Mouse (Mus musculus): ENCODE measurements around the gene Trim8. TPM values are rescaled to one million over a fixed set of nuclear protein-coding genes. Genes with fewer than 3 reads are reported as not detected.
A peak's percentile ranks its signal among the peaks of the same experiment; 100 is the strongest.

Trim8 gene
- polyA plus RNA-seq, 1 experiment from 2014 or later: 27.8 TPM

GRCm38 (mm10) chr19:46507806-46508205 lies 6.3 kb downstream of the Trim8 start:
- no peak overlapping the region for H3K9ac ChIP-seq
- H3K36me3 ChIP-seq: peaks cover 33% of the 10 kb centered on the region
- H3K4me2 ChIP-seq: peak overlapping the region; percentile 5; the same call in 1 of the 2 replicates
- no peaks in the 10 kb centered on the region for H3K9me3 ChIP-seq
- H3K4me3 ChIP-seq: no peak overlapping the region
- peak overlapping the region; percentile 34 for H3K27ac ChIP-seq
- WGBS: 42% methylated on average over 1 of the region's 1 CpGs
- no peaks in the 10 kb centered on the region for H3K27me3 ChIP-seq
- ATAC-seq (ENCODE audit: borderline replicate concordance, extremely low read depth, low FRiP score, low TSS enrichment): no peak
- H3K4me1 ChIP-seq: peaks cover 79% of the 10 kb centered on the region

DNA sequence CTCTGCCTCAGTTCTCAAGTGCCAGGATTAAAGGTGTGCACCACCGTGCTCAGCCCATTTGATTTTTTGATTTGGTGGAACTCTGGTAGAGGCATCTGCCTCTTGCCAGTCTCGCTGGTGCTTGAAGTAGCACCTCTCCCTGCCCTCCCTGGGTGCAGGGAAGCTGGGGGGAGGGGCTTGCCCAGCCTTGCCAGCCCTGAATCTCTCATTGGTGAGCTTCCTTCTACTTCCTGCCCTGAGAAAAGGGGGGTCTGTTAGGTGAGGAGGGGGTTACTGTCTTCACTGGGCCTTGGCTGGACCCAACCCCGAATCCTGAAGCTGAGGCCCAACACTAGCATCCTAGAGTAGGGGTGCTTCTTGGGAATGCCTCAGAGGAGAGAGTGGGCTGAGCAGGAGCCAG lies 7.2 kb downstream of the Trim8 start:
- Histone ChIP-seq H3K9ac (no peak overlapping the region), H3K4me3 (no peak overlapping the region), H3K27ac (peak overlapping the region; percentile 34), H3K4me2 (no peak overlapping the region; the same call in 1 of the 2 replicates), H3K9me3 (no peaks in the 10 kb centered on the region), H3K36me3 (peaks cover 43% of the 10 kb centered on the region), H3K27me3 (no peaks in the 10 kb centered on the region), H3K4me1 (peaks cover 79% of the 10 kb centered on the region)
- ATAC-seq (ENCODE audit: borderline replicate concordance, extremely low read depth, low FRiP score, low TSS enrichment): no peak
- 42% methylated on average over 3 of the region's 3 CpGs for WGBS

DNA sequence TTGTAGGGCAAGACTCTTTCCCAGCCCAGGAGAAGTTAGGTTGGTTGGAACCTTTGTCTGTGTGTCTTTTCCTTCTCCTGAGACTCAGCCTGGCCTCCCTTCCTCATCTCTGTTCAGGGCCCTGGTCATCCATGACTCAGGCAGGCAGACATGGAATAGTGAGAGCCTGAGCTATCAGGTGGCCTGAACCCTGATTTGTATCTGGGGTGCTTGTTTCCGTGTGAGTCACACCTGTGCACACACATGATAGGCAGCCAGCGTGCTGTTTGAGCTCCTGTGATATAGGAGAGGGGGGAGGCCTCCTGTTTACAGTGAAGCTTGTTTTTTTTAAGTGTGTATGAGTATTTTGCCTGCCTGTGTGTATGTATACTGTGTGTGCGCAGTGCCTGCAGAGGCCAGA lies 7.7 kb downstream of the Trim8 start:
- Histone ChIP-seq H3K4me3 (no peak overlapping the region), H3K27me3 (no peaks in the 10 kb centered on the region), H3K4me1 (peaks cover 79% of the 10 kb centered on the region), H3K27ac (peak overlapping the region; percentile 62; the same call in 1 of the 2 replicates), H3K4me2 (no peak overlapping the region; the same call in 1 of the 2 replicates), H3K36me3 (peaks cover 47% of the 10 kb centered on the region), H3K9me3 (no peaks in the 10 kb centered on the region), H3K9ac (no peak overlapping the region)
- no peak for ATAC-seq (ENCODE audit: borderline replicate concordance, extremely low read depth, low FRiP score, low TSS enrichment)
- 56% methylated on average over 3 of the region's 3 CpGs for WGBS

GRCm38 (mm10) chr19:46509736-46510135 lies 8.2 kb downstream of the Trim8 start:
- H3K36me3 ChIP-seq: peaks cover 52% of the 10 kb centered on the region
- H3K27me3 ChIP-seq: no peaks in the 10 kb centered on the region
- H3K9me3 ChIP-seq: no peaks in the 10 kb centered on the region
- peaks cover 74% of the 10 kb centered on the region for H3K4me1 ChIP-seq
- H3K4me3 ChIP-seq: no peak overlapping the region
- H3K27ac ChIP-seq: peak overlapping the region; percentile 62
- ATAC-seq (ENCODE audit: borderline replicate concordance, extremely low read depth, low FRiP score, low TSS enrichment): no peak
- H3K9ac ChIP-seq: no peak overlapping the region
- WGBS: 79% methylated on average over 4 of the region's 4 CpGs
- H3K4me2 ChIP-seq: no peak overlapping the region

GRCm38 (mm10) chr19:46510401-46510800 lies 8.9 kb downstream of the Trim8 start:
- WGBS: 34% methylated on average over 5 of the region's 5 CpGs
- no peak overlapping the region for H3K4me2 ChIP-seq
- peaks cover 59% of the 10 kb centered on the region for H3K36me3 ChIP-seq
- peak overlapping the region; percentile 62 for H3K27ac ChIP-seq
- no peaks in the 10 kb centered on the region for H3K9me3 ChIP-seq
- H3K4me1 ChIP-seq: peaks cover 72% of the 10 kb centered on the region
- no peak overlapping the region for H3K4me3 ChIP-seq
- H3K27me3 ChIP-seq: no peaks in the 10 kb centered on the region
- no peak for ATAC-seq (ENCODE audit: borderline replicate concordance, extremely low read depth, low FRiP score, low TSS enrichment)
- no peak overlapping the region for H3K9ac ChIP-seq

- Histone ChIP-seq H3K4me1 (peaks cover 67% of the 10 kb centered on the region), H3K27me3 (no peaks in the 10 kb centered on the region), H3K9ac (no peak overlapping the region), H3K36me3 (peaks cover 63% of the 10 kb centered on the region), H3K27ac (peak overlapping the region; percentile 62), H3K4me3 (no peak overlapping the region), H3K9me3 (no peaks in the 10 kb centered on the region), H3K4me2 (no peak overlapping the region)
- ATAC-seq (ENCODE audit: borderline replicate concordance, extremely low read depth, low FRiP score, low TSS enrichment): no peak
- WGBS: 51% methylated on average over 3 of the region's 3 CpGs
These were observed 9.3 kb downstream of the Trim8 start for GRCm38 (mm10) chr19:46510824-46511223.

- Histone ChIP-seq H3K9me3 (no peaks in the 10 kb centered on the region), H3K4me1 (peaks cover 63% of the 10 kb centered on the region), H3K4me2 (no peak overlapping the region), H3K36me3 (peaks cover 65% of the 10 kb centered on the region), H3K27me3 (no peaks in the 10 kb centered on the region), H3K9ac (no peak overlapping the region), H3K27ac (peak overlapping the region; percentile 62), H3K4me3 (no peak overlapping the region)
- WGBS: 65% methylated on average over 10 of the region's 10 CpGs
- no peak for ATAC-seq (ENCODE audit: borderline replicate concordance, extremely low read depth, low FRiP score, low TSS enrichment)
These were observed 9.8 kb downstream of the Trim8 start for GRCm38 (mm10) chr19:46511263-46511662.

GRCm38 (mm10) chr19:46514387-46514786 lies 12.9 kb downstream of the Trim8 start:
- Histone ChIP-seq H3K36me3 (peaks cover 54% of the 10 kb centered on the region), H3K27me3 (no peaks in the 10 kb centered on the region), H3K9ac (no peak overlapping the region), H3K9me3 (no peaks in the 10 kb centered on the region), H3K4me3 (no peak overlapping the region), H3K4me1 (peaks cover 63% of the 10 kb centered on the region), H3K27ac (no peak overlapping the region), H3K4me2 (no peak overlapping the region)
- 76% methylated on average over 12 of the region's 12 CpGs for WGBS
- ATAC-seq (ENCODE audit: borderline replicate concordance, extremely low read depth, low FRiP score, low TSS enrichment): no peak

DNA sequence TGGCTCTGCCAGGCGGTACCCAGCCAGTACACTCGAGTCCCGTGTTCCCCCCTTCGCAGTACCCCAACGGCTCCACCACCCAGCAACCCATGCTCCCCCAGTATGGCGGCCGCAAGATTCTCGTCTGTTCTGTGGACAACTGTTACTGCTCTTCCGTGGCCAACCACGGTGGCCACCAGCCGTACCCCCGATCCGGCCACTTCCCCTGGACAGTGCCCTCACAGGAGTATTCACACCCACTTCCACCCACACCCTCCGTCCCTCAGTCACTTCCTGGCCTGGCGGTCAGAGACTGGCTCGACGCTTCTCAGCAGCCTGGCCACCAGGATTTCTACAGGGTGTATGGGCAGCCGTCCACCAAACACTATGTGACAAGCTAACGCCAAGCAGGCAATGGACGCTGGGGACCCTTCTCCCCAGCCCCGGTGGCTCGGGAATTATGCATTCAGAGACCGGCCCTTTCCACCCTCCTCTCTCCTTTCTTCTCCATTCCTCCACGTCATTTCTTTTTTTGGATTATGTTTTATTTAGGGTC lies 13.9 kb downstream of the Trim8 start:
- peaks cover 55% of the 10 kb centered on the region for H3K4me1 ChIP-seq
- H3K27me3 ChIP-seq: no peaks in the 10 kb centered on the region
- H3K27ac ChIP-seq: no peak overlapping the region
- WGBS: 88% methylated on average over 24 of the region's 24 CpGs
- H3K4me2 ChIP-seq: no peak overlapping the region
- no peak overlapping the region for H3K9ac ChIP-seq
- no peaks in the 10 kb centered on the region for H3K9me3 ChIP-seq
- peaks cover 46% of the 10 kb centered on the region for H3K36me3 ChIP-seq
- ATAC-seq (ENCODE audit: borderline replicate concordance, extremely low read depth, low FRiP score, low TSS enrichment): no peak
- H3K4me3 ChIP-seq: no peak overlapping the region

- no peak overlapping the region for H3K4me3 ChIP-seq
- H3K9ac ChIP-seq: no peak overlapping the region
- 59% methylated on average over 3 of the region's 3 CpGs for WGBS
- peak overlapping the region; percentile 71 for H3K27ac ChIP-seq
- peaks cover 50% of the 10 kb centered on the region for H3K4me1 ChIP-seq
- H3K36me3 ChIP-seq: peaks cover 46% of the 10 kb centered on the region
- no peak overlapping the region for H3K4me2 ChIP-seq
- ATAC-seq (ENCODE audit: borderline replicate concordance, extremely low read depth, low FRiP score, low TSS enrichment): no peak
- no peaks in the 10 kb centered on the region for H3K9me3 ChIP-seq
- no peaks in the 10 kb centered on the region for H3K27me3 ChIP-seq
These were observed 15.4 kb downstream of the Trim8 start for GRCm38 (mm10) chr19:46516667-46517528.

GRCm38 (mm10) chr19:46517529-46518351 lies 16.2 kb downstream of the Trim8 start:
- peaks cover 53% of the 10 kb centered on the region for H3K4me1 ChIP-seq
- H3K4me3 ChIP-seq: peak overlapping the region; percentile 11; the same call in 1 of the 2 replicates
- 25% methylated on average over 13 of the region's 14 CpGs for WGBS
- H3K9me3 ChIP-seq: no peaks in the 10 kb centered on the region
- peaks cover 39% of the 10 kb centered on the region for H3K36me3 ChIP-seq
- H3K4me2 ChIP-seq: peak overlapping the region; percentile 53
- peak overlapping the region; percentile 71 for H3K27ac ChIP-seq
- H3K27me3 ChIP-seq: no peaks in the 10 kb centered on the region
- no peak overlapping the region for H3K9ac ChIP-seq
- peak; percentile 69 for ATAC-seq (ENCODE audit: borderline replicate concordance, extremely low read depth, low FRiP score, low TSS enrichment)
